Mouse (Mus musculus) ovary, adult 18-20 months (tissue): ENCODE data around the gene Fndc1.
A peak's percentile ranks its signal among the peaks of the same experiment; 100 is the strongest.

Experiments used
- DNase-seq: peaks from one replicate; pipeline ENCODE4 v3.0.0; 2022; ENCODE audit warnings: low spot score, mixed read lengths

The Fndc1 gene

DNA sequence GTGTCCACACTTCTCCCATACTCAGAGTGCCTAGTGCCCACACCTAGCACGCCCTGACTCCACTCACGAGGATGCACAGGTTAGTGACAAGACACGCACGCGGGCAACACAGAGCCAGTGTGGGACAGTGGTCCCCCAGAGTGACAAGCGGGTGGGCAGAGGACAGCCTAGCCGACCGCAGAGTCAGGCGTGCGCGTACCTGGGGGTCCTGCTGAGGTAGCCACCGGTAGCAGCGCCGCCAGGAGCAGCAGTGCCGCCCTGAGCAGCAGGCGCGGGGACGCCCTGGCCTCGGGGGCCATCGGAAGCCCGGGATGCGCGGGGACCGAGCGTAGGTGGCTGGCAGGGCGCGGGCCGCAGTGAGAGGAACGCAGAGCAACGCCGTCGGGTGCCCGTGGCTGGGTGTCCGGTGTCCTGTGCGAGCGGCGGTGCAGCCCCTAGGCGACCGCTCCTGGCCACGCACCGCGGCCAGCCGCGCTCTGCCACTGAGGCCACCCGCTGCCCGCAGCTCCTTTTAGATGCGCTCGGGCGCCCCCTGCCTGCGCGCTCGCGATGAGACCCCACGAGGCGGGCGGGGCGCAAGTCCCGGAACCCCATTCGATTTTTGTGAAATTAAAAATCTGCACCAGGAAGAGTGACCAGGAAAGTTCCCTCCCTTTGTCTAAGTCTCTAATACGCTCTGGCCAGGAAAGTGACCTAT lies at the start of gene Fndc1:
Gene Fndc1 (minus strand): TSS at position 484 of the 697 bp plus-strand sequence.
- DNase-seq: peak; percentile 18

DNA sequence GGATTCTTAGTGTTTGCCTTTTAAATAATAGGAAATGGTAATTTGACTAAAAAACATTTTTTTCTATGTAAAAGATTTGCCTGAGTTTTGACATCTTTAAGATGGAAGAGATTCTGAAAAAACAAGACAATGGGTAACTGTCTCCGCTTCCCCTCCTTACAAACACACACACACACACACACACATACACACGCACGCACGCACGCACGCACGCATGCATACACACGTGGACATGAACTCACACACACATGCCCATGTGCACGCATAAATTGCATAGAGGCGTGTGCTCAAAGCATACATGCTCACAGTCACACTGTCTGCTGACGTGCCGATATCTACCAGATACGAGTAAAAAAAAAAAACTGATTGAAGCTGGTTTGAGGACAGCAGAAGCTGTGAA lies 49.4 kb upstream of the Fndc1 start:
- no peak for DNase-seq

DNA sequence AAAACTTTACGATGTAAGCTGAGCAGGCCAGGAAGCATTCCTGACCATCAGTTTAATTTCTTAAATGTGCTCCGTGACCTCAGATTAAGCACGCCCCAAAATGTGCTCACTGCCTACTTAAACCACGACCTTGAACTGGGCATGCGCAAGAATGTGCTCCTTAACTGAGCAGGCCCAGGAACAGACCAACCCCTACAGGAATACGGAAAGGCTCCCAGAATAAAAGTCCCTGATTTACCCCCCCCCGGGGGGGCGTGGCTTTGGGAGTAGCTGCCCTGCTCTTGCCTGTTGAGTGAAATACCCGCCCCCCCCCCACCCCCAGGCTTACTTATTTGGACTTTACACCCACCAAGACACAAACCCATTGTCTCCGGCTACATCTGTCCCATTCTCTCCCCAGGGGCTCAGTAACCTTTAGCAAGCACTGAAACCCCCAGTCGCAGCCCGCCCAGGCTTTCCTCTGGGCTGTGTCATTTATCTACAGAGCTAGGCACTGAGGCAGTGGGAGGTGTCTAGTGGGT lies 48.9 kb upstream of the Fndc1 start:
- DNase-seq: peak; percentile 60

DNA sequence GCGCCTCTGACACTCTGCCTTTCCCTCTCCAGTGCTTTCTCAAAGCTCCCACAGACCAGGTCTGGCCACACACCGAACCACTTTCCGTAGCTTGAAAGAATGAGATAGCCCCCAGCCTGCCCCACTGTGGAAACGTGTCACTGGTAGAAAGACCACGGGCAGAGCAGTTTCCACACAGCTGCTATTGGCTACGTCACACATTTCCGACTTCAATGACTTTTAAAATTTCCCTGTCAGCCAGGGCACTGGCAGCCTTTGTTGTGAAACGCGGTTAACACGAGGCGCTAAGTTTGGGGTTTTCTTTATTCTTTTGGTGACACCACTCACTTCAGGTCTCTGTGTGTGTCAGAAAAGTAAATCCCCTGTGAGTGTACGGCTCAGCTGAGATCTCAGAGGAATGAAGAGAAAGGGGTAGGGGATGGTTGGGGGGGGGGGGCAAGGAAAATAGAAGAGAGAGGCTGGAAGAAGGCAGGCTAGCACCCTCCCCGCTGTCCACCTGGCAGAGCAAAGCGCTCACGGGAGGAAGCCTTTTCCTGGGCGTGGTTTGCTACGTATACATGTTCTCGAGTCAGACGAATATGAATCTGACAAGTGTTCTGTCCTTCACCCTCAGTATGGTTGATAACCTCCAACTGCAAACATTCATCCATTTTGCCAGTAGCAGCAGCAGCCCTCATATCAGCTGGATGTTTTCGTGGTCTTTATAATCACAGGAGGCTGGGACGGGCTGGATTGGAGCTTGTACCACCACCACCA lies 47.9 kb upstream of the Fndc1 start:
- no peak for DNase-seq

DNA sequence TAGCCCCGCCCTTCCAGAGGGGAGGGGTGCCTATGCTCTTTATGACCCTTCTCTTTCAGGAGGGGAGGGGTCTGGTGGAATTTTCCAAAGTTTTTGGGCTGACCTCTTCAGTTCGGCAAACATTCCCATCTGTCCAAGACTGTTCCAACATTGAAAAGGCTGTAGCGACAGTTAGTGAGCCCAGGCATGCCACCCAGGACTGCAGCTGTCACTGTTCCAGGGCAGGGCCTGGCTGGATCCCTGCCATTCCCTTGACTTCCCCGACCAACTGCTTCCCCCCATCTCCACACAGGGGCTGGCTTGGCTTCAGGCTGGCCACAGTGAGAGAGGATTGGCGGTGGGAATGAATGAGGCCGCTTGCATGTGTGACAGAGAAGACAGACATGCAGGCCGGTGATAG lies 46.3 kb upstream of the Fndc1 start:
- no peak for DNase-seq

DNA sequence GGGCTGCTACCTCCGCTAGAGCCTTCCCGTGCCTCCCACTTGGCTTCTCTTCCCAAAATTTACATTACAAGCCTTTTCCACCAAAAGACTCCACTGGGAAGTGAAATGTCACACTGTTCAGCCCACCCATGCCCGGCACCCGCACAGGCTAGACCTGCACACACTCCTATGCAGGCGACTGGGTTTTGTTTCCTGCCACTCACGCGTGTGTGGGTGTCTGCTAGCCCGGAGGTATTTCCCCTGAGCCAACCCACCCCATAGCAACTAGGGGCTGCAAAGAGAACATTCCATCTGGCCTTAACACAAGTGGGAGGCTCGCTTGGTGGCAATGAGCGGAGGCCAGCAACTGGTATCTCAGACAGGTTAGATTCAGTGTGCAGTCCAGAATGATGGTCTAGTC lies 44.7 kb upstream of the Fndc1 start:
- no peak for DNase-seq

DNA sequence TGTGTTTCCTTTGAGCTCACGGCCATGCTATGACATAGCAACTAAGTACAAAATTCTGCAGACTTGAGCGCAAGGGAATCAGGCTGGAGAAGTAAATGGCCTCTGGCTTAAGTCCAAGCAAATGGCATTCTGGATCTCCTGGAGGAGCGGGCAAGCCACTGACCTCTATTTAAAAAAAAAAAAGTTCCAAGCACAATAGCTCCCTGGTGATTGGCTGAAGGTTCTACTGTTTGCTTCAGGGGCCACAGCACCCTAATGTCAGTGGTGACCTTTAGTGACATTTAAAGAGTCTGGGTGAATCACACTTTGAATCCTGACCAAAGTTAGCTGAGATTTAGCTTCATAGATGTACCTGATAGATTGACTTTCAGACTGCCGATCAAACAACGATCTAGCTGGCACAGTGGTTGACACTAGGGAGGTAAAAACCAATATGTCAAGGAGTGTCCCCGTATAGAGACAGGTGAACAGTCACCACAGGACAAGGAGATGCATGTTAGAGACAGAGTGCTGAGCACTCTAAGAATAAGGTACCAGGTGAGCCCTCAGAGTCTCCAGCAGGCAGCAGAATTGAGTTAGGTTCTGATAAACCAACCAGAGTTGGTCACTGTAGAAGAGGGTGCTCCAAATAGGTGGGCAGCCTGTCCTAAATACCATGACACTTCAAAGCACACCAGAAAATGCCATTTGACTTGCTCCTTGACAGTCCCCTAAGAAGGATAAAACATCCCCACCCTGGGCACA lies 43.9 kb upstream of the Fndc1 start:
- no peak for DNase-seq

DNA sequence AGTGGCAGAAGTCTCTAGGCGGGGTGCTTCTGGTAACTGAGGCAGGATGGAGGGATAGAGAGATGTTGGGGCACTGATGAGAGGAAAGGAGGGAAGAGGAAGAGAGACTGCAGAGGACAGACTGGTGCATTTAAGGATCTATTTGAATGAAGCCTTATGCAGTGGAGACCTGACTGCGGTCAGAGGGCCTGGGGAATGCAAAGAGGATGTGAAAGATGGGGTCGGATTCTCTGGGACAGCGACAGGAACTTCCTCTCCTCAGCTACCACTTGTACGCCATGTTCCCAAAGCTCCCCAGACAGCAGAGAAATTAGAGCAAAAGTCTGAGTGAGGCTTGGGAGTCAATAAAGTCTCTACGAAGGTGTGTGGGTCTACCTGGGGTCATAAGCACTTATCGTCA lies 42.0 kb upstream of the Fndc1 start:
- DNase-seq: no peak

DNA sequence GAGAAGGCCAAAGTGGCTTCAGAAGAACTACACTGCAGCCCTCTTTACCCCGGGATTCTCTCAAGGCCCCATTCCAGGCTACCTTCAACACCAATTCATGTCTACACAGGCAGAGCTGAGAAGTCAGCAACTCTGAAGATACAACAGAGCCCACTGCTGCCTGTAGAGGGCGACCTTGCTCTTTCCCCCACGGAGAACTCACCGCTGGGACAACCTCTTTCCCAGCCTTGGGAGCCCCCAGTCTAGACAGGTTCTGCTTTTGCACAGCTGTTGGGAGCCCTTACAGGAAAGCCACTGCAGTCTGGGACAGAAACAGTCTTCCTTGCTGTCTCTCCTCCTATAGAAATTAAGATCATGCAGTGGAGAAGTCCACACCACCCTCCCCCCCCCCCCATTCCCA lies 41.5 kb upstream of the Fndc1 start:
- peak; percentile 23 for DNase-seq

DNA sequence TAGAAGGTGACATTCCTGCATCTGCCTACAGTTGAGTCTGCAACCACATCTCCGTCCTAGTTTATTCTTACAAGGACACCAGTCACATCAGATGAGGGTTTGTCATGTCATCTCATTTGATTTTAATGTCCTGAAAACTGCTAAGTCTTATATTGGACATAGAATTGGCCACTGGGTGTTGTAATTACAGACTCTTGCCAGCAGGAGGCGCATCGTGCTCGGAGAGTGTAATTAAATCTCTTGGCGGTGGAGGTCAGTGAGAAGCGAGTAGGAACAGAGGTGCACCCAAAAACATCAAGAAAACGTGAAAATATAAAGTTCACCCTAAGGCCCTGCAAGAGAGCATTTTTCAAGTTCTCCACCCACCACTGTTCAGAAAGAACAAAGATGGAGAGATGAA lies 37.6 kb upstream of the Fndc1 start:
- DNase-seq: no peak

DNA sequence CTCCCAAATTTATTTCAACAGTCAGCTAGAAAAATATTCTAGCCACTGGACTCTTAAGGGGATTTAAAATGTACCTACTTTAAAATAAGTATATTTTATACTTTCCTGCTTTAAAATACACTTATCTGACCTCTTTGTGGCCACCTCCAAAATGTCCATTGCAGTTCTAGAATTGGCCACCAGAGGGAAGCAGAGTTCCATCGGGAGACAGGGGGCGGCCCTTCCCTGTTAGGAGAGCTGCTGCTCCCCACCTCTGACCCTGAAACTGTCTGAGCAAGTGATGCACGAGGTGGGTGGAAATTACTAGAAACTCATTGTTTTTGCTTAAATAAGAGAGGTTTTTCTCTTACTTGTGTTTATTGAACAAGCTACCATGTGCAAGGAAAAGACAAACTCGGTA lies 36.6 kb upstream of the Fndc1 start:
- no peak for DNase-seq

DNA sequence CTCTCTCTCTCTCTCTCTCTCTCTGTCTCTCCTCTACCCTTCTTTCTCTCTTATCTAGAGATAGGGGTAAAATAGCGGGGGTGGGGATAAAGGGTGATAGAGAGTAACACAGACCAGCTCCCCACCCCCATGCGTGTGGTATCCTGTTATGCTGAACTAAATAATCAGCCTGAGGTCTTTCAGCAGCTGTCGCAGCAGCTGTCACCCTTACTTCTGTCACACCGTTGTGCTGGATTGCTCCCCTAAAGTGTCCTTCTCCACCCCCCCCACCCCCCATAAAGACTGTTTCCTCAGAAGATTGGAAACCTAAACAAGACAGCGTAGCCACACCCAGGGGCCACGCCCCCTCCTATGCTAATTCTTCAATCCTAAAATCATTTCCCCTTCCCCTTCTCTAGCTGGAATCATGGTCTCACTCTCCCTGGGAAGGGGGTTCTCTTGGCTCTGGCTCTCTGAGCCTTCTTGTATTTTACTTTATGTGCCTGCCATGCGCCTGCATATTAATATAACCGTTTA lies 33.8 kb upstream of the Fndc1 start:
- no peak for DNase-seq

DNA sequence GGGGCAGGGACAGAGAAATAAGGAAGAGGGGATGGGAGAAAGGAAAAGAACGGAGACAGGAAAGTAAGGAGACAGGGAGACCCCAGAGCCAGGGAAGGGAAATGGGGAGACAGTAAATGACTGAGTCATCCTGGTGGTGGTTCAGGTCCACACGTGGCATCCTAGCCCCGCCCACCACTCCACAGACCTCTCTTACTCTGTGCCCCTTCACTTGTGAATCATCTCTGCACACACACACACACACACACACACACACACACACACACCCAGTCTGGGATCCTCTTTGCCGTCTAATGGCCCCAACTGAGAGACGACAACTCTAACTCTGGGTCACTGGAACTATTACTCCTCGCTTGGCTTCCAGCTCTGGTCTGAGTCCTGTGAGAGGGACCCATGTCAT lies 30.6 kb upstream of the Fndc1 start:
- DNase-seq: no peak

DNA sequence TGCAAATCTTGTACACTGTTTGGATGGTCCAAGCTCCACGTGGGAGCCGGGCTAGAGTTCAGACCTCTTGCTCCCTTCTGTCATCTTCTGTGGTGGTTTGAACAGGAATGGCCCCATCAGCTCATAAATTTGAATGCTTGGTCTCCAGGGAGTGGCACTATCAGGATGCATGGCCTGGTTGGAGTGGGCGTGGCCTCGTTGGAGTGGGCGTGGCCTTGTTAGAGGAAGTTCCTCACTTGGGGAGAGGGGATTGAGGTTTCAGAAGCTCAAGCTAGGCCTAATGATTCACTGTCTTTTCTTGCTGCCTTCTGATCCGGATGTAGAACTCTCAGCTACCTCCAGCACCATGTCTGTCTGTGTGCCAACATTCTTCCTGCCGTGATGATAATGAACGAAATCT lies 28.7 kb upstream of the Fndc1 start:
- no peak for DNase-seq

DNA sequence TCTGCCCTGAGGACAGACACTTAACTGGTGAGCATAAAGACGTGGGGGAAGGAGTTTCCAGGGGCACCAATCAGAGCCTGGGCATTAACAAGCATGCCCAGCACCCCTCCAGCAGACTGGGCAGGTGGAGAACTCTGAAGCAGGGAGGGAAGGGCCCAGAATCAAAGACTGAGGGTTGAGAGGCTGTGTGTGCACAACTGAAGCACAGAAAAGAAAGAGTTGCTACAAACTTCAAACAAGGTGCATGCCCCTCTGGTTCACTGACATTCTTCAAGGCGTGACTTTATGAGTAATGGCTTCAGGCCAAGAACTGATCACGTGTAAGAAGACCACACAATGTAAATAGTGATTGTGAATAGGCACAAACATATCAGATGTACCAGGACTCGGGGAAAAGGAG lies 24.9 kb upstream of the Fndc1 start:
- no peak for DNase-seq

DNA sequence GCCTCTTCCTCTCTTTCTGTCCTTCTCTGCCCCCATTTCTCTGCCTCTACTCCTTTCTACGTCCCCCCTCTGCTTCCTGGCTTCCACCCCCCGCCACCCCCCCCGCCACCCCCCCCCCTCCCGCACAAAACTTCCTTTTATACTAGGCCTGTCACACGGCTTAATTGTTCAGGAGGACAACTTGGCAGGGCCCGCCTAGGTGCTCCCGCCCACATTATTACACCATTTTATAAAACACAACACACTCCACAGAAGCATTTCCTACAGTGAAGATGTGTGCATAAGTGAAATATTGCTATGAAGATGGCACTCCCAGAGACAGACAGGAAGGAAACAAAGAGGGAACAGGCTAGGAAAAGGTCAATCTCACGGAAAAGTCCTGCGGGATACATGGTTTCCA lies 24.4 kb upstream of the Fndc1 start:
- no peak for DNase-seq

DNA sequence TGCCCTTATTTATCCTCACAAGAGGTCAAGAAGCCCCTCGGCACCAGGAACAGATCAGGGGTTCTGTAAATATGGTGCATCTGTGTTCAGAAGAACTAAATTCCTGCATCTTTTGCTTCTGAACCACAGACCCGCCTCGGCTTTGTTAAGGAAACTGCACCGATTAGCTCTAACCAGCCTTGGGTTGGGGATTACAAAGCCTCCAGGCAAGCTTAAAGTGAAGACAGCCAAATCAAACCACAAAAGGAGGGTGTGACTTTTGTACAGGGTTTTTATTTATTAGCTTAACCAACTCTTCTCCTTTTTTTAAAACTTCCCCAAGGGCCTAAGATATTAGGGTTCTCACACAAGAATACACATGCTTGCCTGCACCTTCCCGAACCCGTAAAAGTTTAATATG lies 23.1 kb upstream of the Fndc1 start:
- no peak for DNase-seq

DNA sequence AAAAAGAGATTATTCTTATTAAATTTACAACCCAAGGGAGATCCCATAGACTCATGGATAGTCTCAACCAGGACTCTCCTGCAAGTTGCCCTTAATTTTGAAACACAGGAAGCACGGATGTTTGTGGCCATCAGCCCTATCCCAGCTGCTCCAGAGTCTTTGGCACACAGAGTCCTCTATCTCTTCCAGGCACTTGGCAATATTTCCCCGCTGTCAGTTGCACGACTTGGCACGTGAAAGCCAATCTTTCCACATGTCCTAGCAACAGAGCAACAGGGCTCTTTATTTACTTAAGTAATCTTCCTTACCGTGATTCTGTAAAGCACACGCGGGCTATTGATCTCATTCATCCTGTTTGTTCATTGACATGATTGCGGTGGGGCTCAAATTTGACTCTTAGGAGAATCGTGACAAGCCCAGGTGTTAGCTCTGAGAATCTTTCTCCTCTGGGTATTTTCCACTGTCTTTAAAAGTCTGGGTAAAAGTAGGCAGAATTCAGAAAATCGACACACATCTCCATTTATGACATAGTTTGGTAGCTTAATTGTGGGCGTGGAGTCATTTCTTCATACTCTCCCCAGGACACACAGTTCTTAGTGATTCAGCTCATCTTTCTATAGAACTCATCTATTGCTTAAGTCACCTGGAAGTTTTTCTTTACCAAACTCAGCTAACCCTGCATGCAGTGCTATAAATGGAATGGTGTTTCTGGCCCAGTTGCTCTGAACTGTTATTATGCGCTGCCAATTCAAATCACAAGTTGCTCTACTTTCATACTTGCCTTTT lies 13.6 kb upstream of the Fndc1 start:
- peak; percentile 19 for DNase-seq

DNA sequence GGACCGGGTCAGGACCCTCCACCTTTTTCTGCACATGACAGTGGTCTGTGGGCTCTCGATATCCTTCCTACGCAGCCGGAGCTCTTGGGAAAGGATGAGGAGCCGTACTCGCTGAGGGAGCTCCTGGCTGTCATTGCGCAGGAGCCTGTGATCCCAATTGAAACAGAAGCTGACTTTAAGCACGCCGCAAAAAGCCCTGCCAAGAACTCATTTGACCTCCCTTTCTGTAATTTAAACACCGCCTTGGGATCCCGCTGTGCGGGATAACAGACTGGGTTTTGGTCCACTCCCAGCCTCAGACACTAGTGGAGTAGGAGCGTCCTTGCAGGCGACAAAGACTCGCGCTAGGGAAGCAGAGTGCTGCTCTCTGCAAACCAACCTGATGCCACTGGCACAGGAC lies 484 bp upstream of the Fndc1 start:
- no peak for DNase-seq

DNA sequence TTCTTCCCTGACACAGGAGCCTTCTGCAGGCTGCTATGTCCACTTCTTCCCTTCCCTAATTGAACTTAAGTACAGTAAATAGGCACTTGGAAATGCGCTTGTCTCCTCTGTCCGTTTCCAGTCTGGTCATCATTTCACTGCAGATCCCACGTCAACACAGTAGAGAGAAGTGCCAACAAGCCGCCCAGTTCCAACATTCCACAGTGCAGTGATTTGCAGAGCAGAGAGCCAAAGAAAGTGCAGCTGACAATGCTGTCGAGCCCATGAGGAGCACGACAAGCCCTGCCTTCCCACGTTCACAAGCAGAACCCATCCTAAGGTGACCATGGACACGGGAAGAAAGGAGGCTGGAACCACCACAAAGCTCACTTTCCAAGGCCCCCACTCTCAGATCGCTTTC lies 1.7 kb downstream of the Fndc1 start:
- DNase-seq: no peak

DNA sequence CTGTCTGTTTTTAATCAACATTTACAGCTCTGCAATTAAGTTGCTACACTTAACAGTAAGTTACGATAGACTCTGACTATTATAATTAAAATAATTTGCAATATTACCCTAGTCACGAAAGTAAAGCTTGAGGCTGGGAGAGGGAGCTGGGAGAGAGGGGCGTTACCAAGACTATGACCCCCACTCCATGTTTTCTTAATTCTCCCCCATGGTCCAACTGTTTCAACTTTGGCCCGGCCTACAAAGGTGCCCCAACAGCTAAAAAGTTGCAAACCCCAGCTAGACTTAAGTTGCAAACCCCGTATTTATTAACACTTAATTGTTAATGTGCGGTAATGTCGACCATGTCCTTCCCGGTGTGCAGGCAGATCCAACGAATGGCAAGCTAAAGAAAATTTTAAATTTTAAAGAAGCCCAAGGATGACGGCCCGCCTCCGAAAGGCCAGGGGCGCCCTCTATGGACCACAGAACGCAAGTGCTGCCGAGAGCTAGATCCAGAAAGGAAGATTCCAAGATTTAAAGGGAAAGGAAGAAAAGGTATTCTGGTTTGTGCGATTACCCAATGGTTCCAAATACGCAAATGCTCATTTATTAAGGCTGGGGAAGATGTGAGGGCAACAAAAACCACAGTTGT lies 5.4 kb downstream of the Fndc1 start:
- DNase-seq: no peak
